Mouse (Mus musculus) erythroblast, embryonic 14.5 days (primary cell): Measurements from ENCODE around the gene Gm11077. TPM values are rescaled to one million over a fixed set of nuclear protein-coding genes. Genes with fewer than 3 reads are reported as not detected.

Source experiments
- H3K27me3 ChIP-seq: 2 replicates; pipeline ENCODE4 v1.6.1; 2012; ENCODE audit warnings: inconsistent platforms; ENCODE audit not compliant: control insufficient read depth
- H3K36me3 ChIP-seq: 2 replicates; pipeline ENCODE4 v1.6.1; 2012; ENCODE audit warnings: mild to moderate bottlenecking, inconsistent platforms; ENCODE audit not compliant: control insufficient read depth
- H3K4me1 ChIP-seq: 2 replicates; pipeline ENCODE4 v1.6.1; 2012; ENCODE audit warnings: inconsistent platforms; ENCODE audit not compliant: control insufficient read depth
- H3K4me3 ChIP-seq: replicated peaks from 2 replicates; pipeline ENCODE3; 2012; ENCODE audit warnings: moderate library complexity, mild to moderate bottlenecking, inconsistent platforms
- H3K9me3 ChIP-seq: 2 replicates; pipeline ENCODE4 v1.6.1; 2012; ENCODE audit warnings: low read length, inconsistent platforms, mixed read lengths; ENCODE audit not compliant: control insufficient read depth
- GATA1 ChIP-seq: IDR thresholded peaks from 2 replicates; pipeline ENCODE4 v1.6.1; 2012; ENCODE audit warnings: low read length, inconsistent platforms, mixed read lengths
- TAL1 ChIP-seq: IDR thresholded peaks from 3 replicates; pipeline ENCODE4 v1.6.1; 2012; ENCODE audit warnings: low read length, inconsistent platforms, mixed read lengths
- polyA plus RNA-seq: library from polyadenylated mRNA; stranded (reverse); fragments of >175 nt; gene quantifications from 2 replicates; pipeline ENCODE4 v1.2.3, GENCODE M21; 2012

Gm11077 gene
- polyA plus RNA-seq: not detected in 2 replicates

GRCm38 (mm10) chr6:140729272-140729671 is at the start of gene Gm11077:
TSS of gene Gm11077 (plus strand) at chr6:140729284.
- no peaks in the 10 kb centered on the region for H3K36me3 ChIP-seq
- no peaks in the 10 kb centered on the region for H3K4me1 ChIP-seq
- no peak within 1 kb of the TSS for H3K4me3 ChIP-seq
- TF ChIP-seq TAL1 (no peak), GATA1 (no peak)
- H3K9me3 ChIP-seq: peaks cover 17% of the 10 kb centered on the region
- no peaks in the 10 kb centered on the region for H3K27me3 ChIP-seq

GRCm38 (mm10) chr6:140680713-140681112 is 48.4 kb upstream of the Gm11077 start:
- TF ChIP-seq TAL1 (no peak), GATA1 (no peak)
- Histone ChIP-seq H3K36me3 (no peaks in the 10 kb centered on the region), H3K4me3 (no peak overlapping the region), H3K27me3 (no peaks in the 10 kb centered on the region), H3K4me1 (no peaks in the 10 kb centered on the region), H3K9me3 (no peaks in the 10 kb centered on the region)

DNA sequence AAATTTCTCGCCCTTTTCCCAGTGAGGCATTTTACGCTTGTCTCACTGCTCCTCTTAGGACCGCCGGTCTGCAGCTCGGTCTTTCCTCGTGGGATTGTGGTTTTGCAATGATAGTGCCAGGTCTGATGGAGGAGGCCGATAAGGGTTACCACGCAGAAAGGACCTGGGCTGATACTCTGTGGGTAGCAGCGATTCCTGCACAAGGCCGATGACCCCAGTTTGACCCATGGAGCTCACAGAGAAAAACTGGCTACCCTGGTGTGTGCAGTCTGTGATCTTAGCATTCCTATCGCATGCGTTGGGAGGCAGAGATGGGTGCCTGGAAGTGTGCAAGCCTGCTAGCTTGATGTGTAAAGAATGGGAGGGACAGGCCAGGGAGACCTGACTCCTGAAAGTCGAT is 46.3 kb upstream of the Gm11077 start:
- TF ChIP-seq TAL1: no peak
- no peak for TF ChIP-seq GATA1
- Histone ChIP-seq H3K27me3 (no peaks in the 10 kb centered on the region), H3K36me3 (no peaks in the 10 kb centered on the region), H3K4me1 (no peaks in the 10 kb centered on the region), H3K9me3 (no peaks in the 10 kb centered on the region), H3K4me3 (no peak overlapping the region)

DNA sequence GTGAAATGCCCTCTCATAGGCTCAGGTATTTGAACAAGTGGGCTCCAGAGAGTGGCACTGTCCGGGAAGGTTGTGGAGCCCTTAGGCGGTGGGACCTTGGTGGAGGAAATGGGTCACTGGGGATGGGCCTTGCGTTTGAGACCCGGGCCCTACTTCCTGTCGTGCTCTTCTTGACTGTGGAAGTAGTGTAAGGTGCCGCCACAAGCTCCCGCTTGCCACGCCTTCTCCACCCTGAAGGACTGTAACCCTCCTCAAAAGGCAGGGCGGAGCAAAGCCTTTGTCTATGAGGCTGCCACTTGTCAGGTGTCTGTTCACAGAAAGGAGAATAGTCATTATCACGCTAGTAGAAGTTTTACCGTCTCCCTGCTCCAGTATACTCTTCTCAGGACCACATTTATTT is 44.7 kb upstream of the Gm11077 start:
- H3K4me3 ChIP-seq: no peak overlapping the region
- no peaks in the 10 kb centered on the region for H3K9me3 ChIP-seq
- TF ChIP-seq GATA1 (no peak), TAL1 (no peak)
- no peaks in the 10 kb centered on the region for H3K36me3 ChIP-seq
- no peaks in the 10 kb centered on the region for H3K27me3 ChIP-seq
- no peaks in the 10 kb centered on the region for H3K4me1 ChIP-seq

DNA sequence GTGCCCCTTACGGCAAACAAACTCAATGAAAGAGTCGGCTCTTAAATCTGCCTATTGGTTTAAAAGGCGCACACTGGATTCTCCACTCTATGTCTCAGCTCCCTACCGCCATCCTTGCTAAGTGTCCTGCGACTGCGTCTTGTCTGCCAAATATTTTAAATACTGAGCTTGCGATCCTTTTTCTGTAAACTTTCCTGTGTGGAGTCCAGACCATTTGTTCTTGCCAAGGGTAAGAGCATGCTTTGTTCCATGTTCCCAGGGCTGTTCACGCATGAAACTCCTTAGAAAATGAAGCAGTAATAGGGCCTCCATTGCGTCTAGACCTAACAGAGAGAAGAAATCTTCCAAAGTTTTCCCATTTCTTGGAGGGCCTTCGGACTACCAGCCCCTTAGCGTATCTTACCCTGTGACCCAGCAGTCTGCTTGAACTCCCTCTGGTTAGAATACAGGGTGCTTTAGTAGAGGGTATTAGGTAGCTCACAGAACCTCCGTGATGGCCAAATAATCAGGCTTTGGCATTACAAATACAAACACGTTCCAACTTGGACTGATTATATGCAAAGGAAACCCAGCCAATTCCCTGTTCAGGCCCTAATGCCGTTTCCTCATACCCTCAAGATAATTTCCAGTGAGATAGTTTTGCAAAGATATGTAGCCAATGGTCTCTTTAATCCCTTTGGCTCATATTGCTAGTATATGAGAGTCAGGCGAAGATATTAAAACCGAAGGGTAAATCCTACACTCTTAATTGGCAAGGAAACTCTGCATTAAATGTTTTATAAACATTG is 39.3 kb upstream of the Gm11077 start:
- Histone ChIP-seq H3K4me1 (no peaks in the 10 kb centered on the region), H3K27me3 (no peaks in the 10 kb centered on the region), H3K9me3 (no peaks in the 10 kb centered on the region), H3K36me3 (no peaks in the 10 kb centered on the region), H3K4me3 (no peak overlapping the region)
- TF ChIP-seq GATA1: no peak
- no peak for TF ChIP-seq TAL1

GRCm38 (mm10) chr6:140692160-140692559 is 36.9 kb upstream of the Gm11077 start:
- H3K27me3 ChIP-seq: no peaks in the 10 kb centered on the region
- H3K9me3 ChIP-seq: no peaks in the 10 kb centered on the region
- H3K4me3 ChIP-seq: no peak overlapping the region

DNA sequence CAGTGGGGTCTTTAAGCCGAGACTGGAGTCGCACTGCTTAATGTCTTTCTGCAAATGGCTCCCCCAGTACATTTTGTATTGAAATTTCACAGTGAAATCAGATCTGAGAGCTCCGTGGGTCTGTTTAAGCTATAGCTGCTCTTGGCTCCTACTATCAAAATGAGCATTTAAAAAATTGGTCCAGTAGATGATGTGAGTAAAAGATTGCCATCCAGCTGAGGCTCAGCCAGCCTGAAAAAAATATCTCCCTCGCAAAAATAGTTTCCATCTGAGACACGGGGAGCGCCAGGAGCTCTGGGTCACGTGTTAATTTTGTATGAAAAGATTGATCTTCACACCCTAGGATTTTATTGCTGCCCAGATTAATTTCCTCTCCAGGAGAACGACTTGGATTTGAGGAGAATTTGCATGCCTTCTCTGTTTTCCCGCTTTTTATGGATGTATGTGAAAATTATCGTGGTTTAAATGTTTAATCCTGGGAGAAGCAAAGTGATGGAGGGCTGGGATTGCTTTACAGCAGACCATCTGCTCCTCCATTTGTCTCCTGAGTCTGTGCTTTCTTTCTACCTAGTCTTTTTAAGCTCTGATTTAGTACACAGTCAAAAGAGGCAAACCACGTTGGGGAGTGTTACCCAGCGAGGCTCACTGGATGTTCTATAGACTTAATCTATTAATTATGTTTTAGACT is 32.7 kb upstream of the Gm11077 start:
- Histone ChIP-seq H3K9me3 (peaks cover 10% of the 10 kb centered on the region), H3K4me1 (no peaks in the 10 kb centered on the region), H3K36me3 (no peaks in the 10 kb centered on the region), H3K27me3 (no peaks in the 10 kb centered on the region), H3K4me3 (no peak overlapping the region)
- TF ChIP-seq GATA1 (no peak), TAL1 (no peak)

More at GRCm38 (mm10) chr6:140692160-140692559, 36.9 kb upstream of the Gm11077 start:
- TF ChIP-seq GATA1 (no peak), TAL1 (no peak)
- Histone ChIP-seq H3K36me3 (no peaks in the 10 kb centered on the region), H3K4me1 (no peaks in the 10 kb centered on the region)

DNA sequence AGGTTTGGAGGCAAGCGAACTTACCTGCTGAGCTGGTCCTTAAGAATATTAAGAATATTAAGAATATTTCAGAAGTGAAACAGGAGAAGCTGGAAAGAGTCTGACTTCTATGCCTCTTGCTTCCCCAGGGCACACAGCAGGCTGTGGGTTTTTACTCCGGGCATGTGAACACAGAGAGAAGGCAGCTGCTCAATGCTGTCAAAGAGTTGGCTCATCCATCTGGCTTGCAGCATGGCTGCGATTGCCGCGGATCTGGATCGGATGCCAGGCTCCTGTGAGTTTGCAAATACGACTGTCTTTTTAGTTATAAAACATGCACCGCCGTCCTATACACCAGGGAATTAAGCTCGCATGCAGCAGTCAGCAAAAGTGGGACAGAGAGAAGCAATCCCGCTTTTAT is 31.1 kb upstream of the Gm11077 start:
- Histone ChIP-seq H3K27me3 (no peaks in the 10 kb centered on the region), H3K9me3 (peaks cover 14% of the 10 kb centered on the region), H3K4me3 (no peak overlapping the region), H3K4me1 (no peaks in the 10 kb centered on the region), H3K36me3 (no peaks in the 10 kb centered on the region)
- TF ChIP-seq TAL1 (no peak), GATA1 (no peak)

DNA sequence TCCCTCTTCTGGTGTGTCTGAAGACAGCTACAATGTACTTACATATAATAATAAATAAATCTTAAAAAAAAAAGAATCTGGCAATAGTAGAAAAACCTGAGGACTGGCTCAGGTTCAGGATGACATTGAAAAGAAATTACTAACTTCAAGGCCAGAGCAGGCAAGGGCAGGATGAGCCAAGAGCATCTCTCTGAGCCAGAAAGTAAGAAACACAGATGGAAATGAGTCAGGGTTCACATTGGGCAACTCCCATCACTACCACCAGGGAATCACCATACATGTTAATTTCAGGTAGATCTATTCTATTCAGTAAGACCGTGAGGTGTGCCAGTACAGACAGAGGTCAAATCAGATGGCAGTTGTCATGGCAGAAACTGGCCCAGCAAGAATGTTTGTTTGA is 30.5 kb upstream of the Gm11077 start:
- peaks cover 15% of the 10 kb centered on the region for H3K9me3 ChIP-seq
- H3K36me3 ChIP-seq: no peaks in the 10 kb centered on the region
- H3K27me3 ChIP-seq: no peaks in the 10 kb centered on the region
- H3K4me3 ChIP-seq: no peak overlapping the region
- TF ChIP-seq TAL1: no peak
- H3K4me1 ChIP-seq: no peaks in the 10 kb centered on the region
